Mouse (Mus musculus) T-helper 17 cell (primary cell): ENCODE data around the gene Prkacb.

Source experiments
- in situ Hi-C, 2 experiments: fragments of 300-600 bp; cut with MboI, MseI; formaldehyde crosslinking; loops; 1 replicate in 1 of 2; 2 replicates in 1 of 2; pipeline ENCODE4 v1.15.1; 2025; ENCODE audit warnings: high pct_unique_total_duplicates in 2 of 2

The Prkacb gene

DNA sequence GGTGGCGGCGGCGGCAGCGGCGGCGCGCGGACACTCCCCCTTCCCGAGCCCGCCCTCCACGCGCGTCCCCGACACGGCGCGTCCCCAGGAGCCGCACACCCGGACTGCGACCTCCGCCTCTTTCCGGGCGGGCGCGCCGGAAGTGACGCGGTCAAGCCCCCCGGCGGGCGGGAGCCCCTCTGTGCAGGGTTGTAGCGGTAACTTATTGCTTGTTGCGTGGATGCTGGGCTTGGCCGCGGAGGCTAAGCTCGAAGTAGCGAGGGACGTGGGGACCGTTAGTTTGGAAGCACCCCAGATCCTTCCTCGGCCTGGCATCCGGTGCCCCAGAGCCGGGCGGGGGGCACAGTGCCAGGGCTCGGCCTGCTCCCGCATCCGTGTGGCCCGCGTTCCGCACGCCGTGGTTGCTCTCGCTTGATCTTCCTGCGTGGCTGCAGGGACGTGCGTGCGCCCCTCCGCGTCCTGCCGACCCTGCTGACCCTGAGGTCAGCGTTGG is at the start of gene Prkacb:
Gene Prkacb, minus strand, starts transcription at position 90 of the 493 bp plus-strand sequence.
- in situ Hi-C loops = loop anchor here in 1 of 2 experiments (25.0 kb wide), 1 partner anchor 1251 kb away; no protein-coding TSS in a partner anchor

DNA sequence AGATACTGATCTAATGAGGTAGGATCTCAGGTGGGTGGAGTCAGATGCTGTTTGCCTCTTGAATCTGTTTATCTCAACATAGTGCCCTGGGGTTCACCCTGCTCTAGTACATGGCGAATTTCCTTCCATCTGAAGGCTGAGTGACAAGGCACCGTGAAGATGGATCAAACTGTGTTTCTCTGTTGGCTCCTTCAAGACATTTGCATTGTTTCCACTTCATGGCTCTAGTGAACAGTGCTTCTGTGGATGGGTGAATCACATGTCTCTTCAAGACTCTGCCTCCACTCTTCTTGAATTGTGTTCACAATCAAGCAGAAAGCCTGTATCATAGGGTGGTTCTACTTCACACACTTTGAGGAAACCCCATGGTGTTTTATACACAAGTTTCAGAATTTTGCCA is 47.5 kb upstream of the Prkacb start:
- in situ Hi-C loops = no loop called here

DNA sequence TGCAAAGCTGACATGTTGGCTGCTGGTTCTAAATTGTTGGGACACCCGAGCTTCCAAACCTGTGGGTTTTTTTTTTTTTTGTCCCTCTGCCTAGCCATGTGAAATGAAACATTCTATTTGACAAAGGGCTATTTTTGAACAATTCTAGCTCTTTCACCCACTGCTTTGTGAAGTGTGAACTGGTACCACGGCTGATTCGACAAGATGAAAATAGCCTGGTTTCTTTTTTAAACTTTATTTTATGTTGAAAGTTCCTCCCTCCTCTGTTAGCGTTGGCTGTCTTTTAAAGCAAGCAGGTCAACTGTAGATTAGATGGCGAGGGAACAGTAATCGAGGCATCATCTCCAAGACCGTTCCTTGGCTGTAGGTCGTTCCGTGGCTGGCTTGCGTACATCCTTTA is 44.6 kb upstream of the Prkacb start:
- in situ Hi-C loops = no loop called here

DNA sequence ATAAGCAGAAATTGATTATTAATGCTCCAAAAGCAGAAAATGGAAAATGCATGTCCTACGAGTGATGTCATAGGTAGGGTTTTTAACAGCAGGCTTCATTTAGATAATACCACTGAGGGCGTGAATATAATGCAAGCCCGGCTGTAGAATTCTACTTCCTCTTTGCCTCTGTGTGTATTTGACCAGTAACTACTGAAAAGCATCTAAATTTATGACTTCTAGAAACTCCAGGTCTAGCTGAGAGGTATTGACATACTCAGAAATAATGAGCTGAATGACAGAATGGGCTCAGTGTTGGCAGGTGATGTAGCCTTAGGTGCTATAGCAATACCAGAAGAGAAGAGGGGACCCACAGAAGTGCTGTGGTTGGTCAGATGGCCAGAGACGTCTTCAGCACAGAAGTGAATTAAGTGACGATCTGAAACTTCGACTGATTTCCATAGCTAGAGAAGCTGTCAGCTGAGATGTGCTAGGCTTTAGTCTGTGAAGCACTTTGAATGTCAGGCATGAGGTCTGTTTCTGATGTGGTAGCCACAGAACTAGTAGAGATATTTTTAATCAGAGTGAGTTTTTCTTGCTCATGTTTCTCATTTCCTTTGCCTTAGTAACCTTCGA is 41.8 kb upstream of the Prkacb start:
- in situ Hi-C loops = no loop called here

DNA sequence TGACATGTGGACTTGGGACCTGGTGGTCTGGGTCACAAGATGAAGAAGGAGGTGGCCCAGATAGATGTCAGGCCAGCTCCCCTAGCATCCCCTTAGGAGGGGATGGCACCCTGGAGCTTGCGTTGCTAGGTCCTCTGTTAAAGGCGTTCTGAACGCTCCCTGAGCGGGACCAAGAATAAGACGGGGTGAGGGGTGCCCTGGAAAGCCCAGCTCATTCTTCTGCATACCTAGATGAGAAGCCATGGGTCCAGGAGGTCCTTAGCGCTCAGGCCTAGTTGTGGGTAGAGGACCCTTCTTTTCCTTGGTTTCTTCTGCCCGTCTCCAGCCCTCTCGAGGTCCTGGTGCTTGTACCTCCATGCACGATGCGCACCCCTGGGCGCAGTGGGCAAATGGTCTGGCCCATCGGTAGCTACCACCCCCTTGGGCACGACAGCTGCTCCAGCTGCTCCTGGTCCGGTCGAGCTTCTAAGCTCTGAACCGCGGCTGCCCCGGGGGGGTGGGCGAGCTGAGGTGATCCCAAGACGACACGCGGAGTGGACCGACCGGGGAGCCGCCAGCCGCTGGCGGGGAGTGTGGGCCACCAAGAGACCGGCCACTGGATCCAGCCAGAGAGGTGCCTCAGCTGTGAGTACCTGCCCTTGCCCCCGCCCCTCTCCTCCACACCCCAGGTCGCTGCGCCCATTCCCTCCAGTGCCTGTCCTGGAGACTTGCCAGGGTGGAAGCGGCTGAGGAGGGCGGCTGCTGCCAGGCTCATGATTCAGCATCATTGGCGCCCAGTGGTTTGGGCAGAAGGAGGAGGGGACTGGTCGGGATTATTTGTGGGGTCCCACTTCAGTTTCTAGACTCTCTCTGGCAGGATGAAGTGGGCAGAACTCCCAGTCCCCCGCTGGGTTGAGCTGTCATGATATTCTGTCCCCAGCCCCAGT is 39.4 kb upstream of the Prkacb start, which contains the start of gene Ttll7:
Gene Ttll7, plus strand, starts transcription at position 402 of the 926 bp plus-strand sequence.
- in situ Hi-C loops = no loop called here

DNA sequence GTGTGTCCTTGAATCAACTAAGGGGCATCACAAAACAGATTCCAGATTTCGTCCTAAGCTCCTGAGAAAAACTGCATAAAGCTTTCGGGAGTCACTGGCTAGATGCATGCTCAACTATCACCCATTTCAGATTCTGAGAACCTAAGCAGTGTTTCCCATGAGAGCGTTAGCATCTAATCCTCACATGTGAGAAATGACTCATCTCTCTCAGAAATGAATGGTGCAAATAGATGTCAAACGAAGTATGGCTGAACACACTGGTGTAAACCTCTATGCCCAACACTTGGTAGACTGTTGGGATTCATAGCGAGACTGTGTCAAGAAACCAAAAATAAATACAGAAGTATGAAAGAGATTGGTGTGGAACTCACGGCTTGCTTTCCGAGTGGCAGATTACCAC is 36.6 kb upstream of the Prkacb start:
- in situ Hi-C loops = no loop called here

DNA sequence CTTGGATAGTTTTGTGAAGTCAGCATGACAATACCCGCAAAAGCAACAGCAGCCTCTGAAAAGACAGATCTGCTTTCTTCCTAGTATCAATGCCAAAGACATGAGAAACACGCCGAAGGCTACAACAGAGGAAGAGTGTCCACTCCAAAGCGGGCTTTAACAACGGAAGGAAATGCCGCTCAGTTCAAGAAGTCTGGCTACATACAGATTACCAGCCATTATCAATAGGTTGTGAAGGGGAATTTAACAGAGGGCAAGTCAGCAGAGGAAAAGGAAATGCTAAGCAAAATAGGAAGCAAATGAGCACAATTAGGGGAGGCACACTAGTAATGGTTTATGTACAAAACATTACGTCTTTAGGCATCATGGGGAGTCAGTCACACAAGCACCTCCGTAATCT is 35.3 kb upstream of the Prkacb start:
- in situ Hi-C loops = no loop called here

DNA sequence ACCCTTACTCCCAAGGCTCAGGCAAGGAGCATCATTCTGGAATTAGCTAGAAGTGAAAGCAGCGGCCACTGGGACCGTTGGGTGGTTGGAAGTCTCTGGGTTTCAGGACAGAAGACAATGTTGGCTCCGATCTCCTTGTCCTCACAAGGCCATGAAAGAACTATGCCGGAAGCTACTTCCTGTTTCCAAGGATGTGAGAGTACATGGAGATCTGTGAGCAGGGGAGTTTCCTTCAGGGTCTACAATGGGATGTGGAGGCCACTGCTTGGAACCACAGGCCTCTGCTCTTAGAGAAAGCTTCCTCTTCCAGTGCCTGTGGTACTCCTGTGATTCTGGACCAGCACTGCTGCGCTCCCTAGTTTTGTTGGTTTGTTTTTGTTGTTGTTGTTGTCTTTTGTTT is 33.4 kb upstream of the Prkacb start:
- in situ Hi-C loops = no loop called here

DNA sequence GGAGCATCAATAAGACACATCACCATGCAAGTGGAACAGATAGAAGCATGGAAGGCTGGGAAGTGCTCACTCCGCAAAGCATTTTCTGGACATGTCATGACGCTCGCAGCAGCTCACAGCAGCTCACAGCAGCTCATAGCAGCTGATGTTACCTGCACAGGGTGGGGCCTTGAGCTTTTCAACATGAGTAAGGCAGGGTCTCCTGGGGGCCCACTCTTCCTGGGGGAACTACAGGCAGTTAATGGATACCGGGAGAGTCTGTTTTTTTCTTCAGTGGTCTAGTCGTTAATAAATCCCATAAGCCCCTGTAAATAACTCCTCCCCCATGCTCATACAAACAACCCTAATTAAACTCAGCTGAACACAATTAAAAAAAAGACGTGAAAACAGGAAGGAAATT is 30.7 kb upstream of the Prkacb start:
- in situ Hi-C loops = no loop called here

DNA sequence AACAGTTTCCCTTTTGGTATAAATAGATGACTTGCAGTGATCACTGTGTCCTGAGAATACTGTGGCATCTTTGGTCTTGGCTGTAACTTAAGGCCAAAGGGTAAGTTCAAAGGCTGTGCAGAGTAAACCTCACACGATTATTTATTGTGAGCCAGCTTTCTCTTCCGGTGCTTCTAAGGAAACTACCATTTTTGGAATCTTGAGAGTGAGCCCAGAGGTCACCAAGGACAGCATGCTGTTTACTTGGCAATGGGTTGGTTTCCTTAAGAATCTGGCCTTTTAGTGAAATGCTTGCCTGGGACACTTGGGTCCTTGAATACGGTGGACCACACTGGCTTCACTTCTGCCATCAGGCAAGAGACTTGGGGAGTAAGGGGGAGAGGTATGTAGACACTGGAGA is 30.0 kb upstream of the Prkacb start:
- in situ Hi-C loops = no loop called here

DNA sequence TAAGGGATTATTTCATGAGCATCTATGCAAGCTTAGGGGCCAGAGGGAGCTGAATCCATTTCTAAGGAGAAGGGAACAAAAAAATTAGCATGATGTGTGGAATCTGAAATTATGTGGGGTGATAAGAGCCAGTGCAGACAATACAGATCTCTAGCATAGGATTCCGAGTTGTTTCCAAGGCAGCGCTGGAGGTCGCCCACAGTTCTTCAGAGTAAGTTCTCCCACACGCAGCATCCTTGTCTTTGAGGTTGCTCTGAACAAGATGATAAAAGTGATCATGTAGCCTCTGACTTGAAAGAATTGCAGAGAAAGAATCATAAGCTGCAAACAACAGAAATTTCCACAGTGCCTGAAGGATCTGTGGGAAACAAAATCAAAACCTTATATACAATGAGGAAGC is 7.9 kb upstream of the Prkacb start:
- in situ Hi-C loops = loop anchor here in 1 of 2 experiments (25.0 kb wide), 1 partner anchor 1258 kb away; no protein-coding TSS in a partner anchor

DNA sequence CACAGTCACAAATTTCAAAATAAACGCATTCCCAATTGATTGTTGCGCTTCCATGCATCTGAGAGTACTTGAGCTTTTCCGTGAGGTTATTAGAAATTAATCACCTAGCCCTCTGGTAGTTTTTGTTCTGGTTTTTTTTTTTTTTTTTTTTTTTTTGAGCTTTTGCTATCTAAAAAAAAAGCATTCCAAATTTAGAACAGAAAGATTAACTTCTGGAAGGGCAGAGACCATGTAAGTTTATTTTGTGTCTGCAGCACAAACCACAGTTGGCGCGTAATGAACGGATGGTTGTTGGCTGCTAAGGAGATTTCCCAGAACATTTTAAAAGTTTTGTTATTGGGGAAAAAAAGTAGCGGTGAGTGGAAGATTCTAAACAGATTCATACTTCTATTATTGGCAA is 834 bp upstream of the Prkacb start:
- in situ Hi-C loops = loop anchor here in 1 of 2 experiments (25.0 kb wide), 1 partner anchor 1251 kb away; no protein-coding TSS in a partner anchor

DNA sequence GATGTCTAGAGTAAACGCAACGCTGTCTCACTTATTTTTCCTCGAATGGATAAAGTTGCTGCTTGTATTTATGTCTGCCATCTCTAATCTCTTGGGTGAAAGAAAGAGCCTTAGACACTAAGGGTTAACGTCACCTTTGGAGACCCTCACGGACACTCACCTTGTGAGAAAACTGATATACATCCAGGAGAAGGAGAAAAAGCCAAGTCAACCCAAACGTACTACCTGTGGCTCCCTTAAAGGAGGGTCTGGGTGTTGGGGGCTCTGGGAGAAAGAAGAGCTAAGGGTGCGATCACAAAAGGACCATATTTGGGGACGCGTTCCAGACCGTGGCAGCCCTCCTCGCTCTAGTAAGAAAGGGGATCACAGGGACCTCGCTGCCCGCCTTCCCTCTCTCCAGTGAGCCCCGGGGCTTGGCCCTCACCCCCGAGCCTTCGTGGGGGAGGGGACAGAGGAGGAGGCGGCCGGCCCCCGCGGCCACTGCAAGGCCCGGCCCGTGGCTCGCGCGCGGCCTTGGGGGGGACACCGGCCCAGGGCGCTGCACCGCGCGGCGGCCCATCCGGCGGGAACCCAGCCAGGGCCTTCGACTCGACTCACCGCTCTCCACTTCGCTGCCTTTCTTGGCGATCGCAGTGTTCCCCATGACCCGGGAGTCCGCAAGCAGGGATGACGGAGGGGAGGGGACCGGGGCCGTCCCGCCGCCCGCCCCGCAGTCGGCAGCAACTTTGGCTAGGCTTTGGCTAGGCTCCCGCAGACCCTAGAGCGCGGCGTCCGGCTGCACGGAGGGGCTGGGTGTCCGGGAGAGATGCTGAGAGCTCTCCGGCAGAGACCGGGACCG is 530 bp downstream of the Prkacb start:
- in situ Hi-C loops = loop anchor here in 1 of 2 experiments (25.0 kb wide), 1 partner anchor 1250 kb away; no protein-coding TSS in a partner anchor

DNA sequence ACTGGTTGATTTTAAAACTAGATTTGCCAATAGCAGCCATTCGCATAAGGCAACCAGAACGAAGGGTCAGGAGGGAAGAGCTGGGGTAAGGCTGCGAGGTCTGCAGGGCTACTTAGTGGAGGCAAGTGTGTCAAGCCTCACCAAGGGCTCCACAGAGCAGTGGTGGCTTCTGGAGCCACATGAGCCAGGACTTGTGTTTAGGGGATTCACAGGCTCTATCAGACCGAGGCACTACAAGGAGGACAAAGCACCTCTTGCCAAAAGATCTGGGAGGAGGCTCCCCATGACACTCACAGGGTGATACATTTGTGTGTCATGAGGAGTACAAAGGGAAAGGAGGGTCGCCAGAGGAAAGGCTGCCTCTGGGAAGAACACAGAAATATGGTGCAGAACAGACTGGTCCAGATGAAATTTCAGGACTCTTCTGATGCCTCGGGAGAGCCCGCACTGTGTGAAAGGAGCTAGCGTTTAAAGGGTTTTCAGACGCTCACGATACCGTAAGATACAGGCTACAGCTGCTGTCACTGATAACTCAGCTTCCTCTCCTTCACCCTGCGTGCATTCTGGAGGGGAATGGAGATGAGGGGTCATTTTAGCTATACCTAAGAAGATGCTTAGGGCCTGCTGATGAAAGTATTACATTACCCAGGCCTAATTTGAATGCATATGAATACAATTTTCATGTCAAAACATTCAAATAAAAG is 19.1 kb downstream of the Prkacb start:
- in situ Hi-C loops = no loop called here

DNA sequence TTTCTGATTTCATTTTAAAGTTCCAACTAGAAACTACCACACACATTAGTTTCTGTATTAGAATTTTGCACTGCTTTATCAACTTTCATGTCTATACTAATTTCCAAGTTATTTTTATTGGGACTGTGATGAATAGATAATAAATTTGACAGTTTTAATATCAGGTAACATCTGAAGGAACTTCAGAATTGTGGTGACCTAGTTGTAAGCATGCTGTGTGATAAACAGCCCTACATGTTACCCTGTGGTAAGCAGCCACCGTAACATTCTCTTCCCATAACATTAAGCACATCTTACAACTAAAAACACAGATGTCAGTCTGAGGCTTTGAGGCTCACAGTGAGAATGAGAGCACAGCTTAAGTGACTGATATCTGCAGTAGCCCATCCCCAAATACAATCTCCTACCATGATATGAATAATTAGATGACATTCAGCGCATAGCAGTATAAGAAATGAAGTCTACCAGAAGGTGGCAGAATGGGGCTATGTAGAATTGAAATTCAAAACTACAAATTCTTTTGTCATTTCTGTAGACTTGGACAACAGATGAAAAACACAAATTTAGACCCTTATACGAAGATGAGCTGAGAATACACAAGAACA is 20.5 kb downstream of the Prkacb start:
- in situ Hi-C loops = no loop called here

DNA sequence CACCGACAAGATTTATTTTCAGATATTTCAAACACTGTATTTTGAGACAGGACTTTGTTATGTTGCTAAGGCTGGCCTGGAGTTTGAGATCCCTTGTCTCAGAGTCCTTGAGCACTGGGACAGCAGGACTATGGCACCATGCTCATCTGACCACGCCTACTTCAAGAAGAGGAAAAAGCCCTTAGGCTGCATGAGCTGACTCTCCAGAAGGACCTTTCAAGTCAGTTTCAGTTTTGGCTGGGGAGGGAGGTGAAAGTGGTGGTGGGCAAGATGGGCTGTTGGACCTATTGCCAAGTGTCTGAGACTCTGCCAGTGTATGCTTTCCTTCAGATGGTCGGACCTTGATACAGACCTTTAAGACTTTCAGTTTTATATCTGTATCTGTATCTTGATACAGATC is 28.6 kb downstream of the Prkacb start:
- in situ Hi-C loops = loop anchor here (10.0 kb wide), 2 partner anchors 219 to 439 kb away; no protein-coding TSS in a partner anchor

DNA sequence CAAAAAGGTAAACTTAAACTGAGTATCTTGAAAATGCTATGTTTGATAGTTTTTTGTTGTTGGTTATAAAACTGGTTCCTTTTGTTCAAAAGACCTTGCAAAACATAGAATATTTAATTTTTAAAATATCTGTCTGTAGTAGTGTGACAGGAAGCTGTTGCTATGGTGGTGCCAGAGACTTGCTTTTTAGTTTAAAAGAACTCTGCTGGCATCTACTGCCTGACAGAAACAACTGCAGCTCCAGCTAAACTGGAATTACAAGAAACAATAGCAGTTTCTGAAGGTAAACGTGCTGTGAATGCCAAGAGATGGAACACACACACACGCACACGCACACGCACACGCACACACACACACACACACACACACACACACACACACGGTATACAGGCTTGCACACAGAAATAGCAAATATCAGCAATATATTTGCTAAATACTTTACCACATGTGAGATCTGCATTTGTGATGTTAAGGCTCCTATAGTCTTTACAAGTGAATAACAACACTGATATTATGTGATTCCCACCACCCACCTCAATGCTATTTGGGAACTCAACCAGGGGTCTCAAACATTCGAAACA is 29.1 kb downstream of the Prkacb start:
- in situ Hi-C loops = loop anchor here (10.0 kb wide), 2 partner anchors 219 to 439 kb away; no protein-coding TSS in a partner anchor

DNA sequence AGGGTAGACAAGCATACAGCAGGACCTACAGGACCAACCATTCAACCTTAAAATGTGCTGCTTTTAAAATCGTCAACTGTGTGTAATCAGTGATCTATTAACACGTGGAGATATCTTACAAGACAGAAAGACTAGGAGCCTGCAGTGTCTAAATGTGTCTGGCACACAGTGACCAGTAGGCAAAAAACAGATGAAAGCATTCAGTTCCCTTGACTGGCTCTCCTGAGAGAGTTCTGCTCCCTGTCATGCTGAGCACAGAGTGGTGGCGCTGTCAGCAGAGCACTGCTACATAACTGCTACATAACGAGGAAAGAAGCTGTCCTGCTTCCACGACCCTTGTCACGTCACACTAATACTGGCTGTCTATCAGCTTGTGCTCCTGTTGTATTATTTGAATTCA is 30.2 kb downstream of the Prkacb start:
- in situ Hi-C loops = loop anchor here (10.0 kb wide), 2 partner anchors 218 to 438 kb away; no protein-coding TSS in a partner anchor

DNA sequence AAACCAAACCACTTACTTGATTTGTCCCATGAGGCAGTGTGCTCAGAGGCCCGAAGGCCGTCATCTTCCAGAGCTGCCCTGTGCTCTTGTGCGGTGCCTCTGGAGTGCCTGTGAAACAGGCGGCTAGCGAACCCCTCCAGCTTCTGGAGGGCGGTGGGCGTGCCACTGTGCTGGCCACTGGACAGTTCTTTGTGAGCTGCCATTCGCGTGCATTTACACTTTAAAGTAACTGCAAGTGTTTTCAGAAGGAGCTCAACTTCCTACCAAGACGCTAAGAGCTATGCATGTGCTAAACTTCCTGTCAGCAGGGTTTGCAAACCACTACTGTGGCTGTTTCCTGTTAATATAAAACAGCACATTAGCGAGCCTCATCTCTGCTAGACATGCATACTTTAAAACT is 31.7 kb downstream of the Prkacb start:
- in situ Hi-C loops = loop anchor here (10.0 kb wide), 2 partner anchors 216 to 436 kb away; no protein-coding TSS in a partner anchor

DNA sequence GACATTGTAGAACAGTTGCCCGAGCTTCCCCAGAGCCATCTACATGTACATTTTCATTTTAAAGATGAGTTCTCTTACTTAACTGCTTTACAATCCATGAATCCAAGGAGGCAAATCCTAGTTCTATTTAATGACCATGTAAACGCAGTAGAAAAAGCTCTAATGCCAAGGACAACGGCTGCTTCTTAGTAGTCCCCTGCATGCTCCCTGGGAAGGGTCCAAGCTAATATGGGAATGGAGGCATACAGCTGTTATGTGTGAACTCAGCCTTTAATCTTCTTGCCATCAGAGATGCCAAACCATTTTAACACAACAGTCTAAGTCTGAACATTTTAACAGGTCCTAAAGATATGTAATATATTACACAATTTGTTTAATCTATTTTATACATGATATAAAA is 32.5 kb downstream of the Prkacb start:
- in situ Hi-C loops = loop anchor here (10.0 kb wide), 2 partner anchors 215 to 435 kb away; no protein-coding TSS in a partner anchor
